Mouse (Mus musculus): ENCODE data around the gene Pycr1. TPM values are rescaled to one million over a fixed set of nuclear protein-coding genes. Genes with fewer than 3 reads are reported as not detected.

The Pycr1 gene
- polyA plus RNA-seq, 1 experiment from 2014 or later = 34.2 TPM

DNA sequence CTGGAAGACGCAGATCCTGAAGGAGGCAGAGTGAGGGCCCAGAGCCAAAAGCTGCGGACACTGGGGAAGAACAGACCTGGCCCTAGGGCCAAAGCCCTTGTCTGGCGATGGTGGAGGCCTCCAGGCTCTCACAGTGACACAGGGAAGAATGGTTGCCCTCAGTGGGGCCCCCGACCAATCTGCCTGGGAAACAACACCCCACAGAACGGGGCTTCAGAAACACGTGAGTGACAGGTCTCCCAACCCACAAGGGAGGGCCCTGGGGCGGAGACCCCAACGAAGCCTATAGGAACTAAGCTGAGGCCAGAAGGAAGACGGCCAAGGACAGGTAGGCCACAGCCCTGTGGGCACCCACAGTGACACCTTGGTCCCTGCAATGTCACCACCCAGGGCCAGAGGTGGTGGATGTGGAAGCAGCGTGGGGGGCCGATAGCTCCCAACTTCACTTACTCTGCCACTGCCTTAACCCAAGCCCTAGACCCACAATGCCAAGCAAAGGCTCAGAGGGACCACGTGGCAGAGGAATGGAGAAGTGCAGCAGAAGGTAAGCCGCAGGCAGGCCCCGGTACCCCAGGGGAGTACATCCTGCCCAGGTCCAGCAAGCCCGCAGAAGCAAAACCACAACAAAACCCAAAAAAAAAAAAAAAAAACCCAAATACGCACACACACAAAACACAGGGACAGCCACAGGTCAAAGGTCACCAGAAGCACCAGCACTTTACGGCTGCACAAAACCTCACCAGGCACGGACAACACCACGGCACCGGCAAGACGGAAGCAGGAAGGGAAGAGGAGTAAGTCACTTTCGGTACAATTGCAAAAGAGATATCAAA lies 15.9 kb downstream of the Pycr1 start:
- H3K4me1 ChIP-seq (ENCODE audit: control insufficient read depth, insufficient read depth, low read length) = peaks cover 23% of the 10 kb centered on the region
- DNase-seq (ENCODE audit: low spot score) = no peak
- WGBS = 83% methylated on average over 22 of the region's 22 CpGs
- no peak for ATAC-seq (ENCODE audit: insufficient number of reproducible peaks, low FRiP score, low TSS enrichment, low read depth)
- peaks cover 2% of the 10 kb centered on the region; the same call in 1 of the 2 replicates for H3K36me3 ChIP-seq (ENCODE audit: control insufficient read depth, insufficient read depth, low read length)
- H3K9me3 ChIP-seq (ENCODE audit: control insufficient read depth, low read length) = no peaks in the 10 kb centered on the region
- no peak overlapping the region for H3K27ac ChIP-seq (replicated peaks; ENCODE audit: low read depth, low read length)
- H3K9ac ChIP-seq (ENCODE audit: low read length) = no peak overlapping the region
- H3K27me3 ChIP-seq (ENCODE audit: control insufficient read depth, insufficient read depth, low read length) = no peaks in the 10 kb centered on the region
- no peak overlapping the region; the same call in 1 of the 2 replicates for H3K4me2 ChIP-seq (ENCODE audit: low read depth, severe bottlenecking)
- no peak overlapping the region for H3K4me3 ChIP-seq (ENCODE audit: low read depth, low read length)

DNA sequence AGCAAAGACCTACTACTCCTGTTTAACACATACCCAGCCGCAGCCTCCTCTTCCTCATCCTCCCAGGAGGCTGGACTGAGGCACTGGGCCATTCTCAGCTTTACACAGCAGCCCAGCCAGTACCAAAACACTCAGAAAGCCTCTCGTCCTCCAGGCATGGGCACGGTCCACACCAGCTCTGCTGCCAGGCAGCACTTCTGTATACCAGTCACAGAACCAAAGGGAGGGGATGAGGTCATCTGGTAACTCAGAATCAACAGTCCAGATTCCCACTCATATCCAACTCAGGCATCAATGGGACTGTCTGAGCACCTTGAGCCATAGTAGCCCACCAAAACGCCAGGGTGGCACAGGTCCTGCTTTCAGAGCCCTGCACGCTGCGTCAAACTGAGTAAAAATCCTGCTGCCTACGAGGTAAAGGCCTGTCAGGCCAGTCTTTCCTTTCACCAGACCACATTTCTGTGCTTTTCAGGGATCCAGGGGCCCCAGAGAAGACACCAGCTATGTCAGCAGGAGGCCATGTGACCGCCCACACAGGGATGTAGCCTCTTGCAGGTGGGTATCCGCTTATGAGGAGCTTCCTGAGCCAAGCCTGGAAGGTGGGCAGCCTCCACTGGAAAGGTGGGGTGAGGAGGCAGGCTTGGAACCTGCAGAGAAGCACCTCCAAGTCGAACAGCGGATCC lies 16.6 kb downstream of the Pycr1 start:
- DNase-seq (ENCODE audit: low spot score) (no peak), ATAC-seq (ENCODE audit: insufficient number of reproducible peaks, low FRiP score, low TSS enrichment, low read depth) (no peak)
- WGBS = 93% methylated on average over 11 of the region's 11 CpGs
- H3K4me3 ChIP-seq (ENCODE audit: low read depth, low read length) = no peak overlapping the region
- no peak overlapping the region; the same call in 1 of the 2 replicates for H3K4me2 ChIP-seq (ENCODE audit: low read depth, severe bottlenecking)
- H3K9me3 ChIP-seq (ENCODE audit: control insufficient read depth, low read length) = no peaks in the 10 kb centered on the region
- no peak overlapping the region for H3K9ac ChIP-seq (ENCODE audit: low read length)
- no peak overlapping the region for H3K27ac ChIP-seq (replicated peaks; ENCODE audit: low read depth, low read length)
- H3K27me3 ChIP-seq (ENCODE audit: control insufficient read depth, insufficient read depth, low read length) = no peaks in the 10 kb centered on the region
- peaks cover 2% of the 10 kb centered on the region; the same call in 1 of the 2 replicates for H3K36me3 ChIP-seq (ENCODE audit: control insufficient read depth, insufficient read depth, low read length)
- peaks cover 18% of the 10 kb centered on the region for H3K4me1 ChIP-seq (ENCODE audit: control insufficient read depth, insufficient read depth, low read length)

DNA sequence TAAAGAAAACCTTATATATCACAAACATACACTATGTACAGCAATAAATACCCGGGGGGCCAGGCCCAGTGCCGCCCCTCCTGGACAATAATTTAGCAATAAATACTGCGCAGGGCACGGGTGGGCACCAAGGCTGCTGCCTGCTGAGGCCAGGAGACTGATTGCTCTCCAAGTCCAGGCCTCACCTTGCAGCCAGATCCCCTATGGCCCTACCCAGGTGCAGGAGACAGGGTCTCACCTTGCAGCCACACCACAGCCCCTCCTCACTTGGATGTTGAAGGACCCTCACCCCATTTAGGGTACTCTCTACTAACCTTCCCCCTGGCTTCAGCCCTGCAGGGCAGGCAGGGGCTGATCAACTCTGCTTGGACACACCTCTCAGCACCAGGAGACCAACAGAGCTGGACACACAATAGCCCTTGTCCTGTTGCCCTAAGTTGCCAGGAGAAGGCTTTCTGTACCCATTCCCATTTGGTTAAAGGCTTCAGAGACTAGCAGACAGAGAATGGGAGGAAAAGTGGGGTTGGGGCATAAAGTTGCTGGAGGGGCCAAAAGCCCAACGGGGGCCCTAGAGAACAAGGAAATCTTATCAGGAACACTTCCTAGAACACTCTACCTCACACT lies 18.3 kb downstream of the Pycr1 start, which contains the start of gene Sirt7:
Sirt7 (minus strand) TSS at position 89 of the 624 bp plus-strand sequence.
- ATAC-seq (ENCODE audit: insufficient number of reproducible peaks, low FRiP score, low TSS enrichment, low read depth) = peak; percentile 40
- no peak for DNase-seq (ENCODE audit: low spot score)
- Histone ChIP-seq H3K4me2 (ENCODE audit: low read depth, severe bottlenecking) (peak within 1 kb of the TSS; percentile 100), H3K4me1 (ENCODE audit: control insufficient read depth, insufficient read depth, low read length) (peaks cover 15% of the 10 kb centered on the region), H3K9me3 (ENCODE audit: control insufficient read depth, low read length) (no peaks in the 10 kb centered on the region), H3K36me3 (ENCODE audit: control insufficient read depth, insufficient read depth, low read length) (peaks cover 10% of the 10 kb centered on the region), H3K4me3 (ENCODE audit: low read depth, low read length) (peak within 1 kb of the TSS; percentile 91), H3K9ac (ENCODE audit: low read length) (peak within 1 kb of the TSS; percentile 68), H3K27me3 (ENCODE audit: control insufficient read depth, insufficient read depth, low read length) (no peaks in the 10 kb centered on the region), H3K27ac (replicated peaks; ENCODE audit: low read depth, low read length) (peak within 1 kb of the TSS; percentile 74)
- 22% methylated on average over 5 of the region's 5 CpGs for WGBS

DNA sequence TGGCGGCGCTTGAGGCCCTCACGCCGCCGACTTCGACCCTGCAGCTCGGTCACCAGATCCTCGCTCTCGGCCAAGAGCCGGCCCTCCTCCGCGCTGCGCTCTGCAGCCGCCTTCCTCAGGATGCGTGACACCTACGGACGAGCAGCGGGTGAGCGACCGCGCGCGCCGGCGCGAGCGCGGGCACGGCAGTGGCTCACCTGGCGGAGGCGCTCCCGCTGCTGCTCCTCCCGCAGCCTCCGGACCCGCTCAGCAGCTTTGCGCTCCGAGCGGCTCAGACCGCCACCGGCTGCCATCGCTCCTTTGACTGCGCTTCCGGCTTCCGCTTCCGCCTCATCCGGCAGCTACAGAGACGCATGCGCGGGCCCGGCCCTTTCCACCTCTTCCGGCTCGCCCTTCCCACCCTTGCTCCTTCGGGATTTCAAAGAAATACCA lies 18.9 kb downstream of the Pycr1 start:
- Histone ChIP-seq H3K9me3 (ENCODE audit: control insufficient read depth, low read length) (no peaks in the 10 kb centered on the region), H3K27me3 (ENCODE audit: control insufficient read depth, insufficient read depth, low read length) (no peaks in the 10 kb centered on the region), H3K36me3 (ENCODE audit: control insufficient read depth, insufficient read depth, low read length) (peaks cover 12% of the 10 kb centered on the region), H3K9ac (ENCODE audit: low read length) (peak overlapping the region; percentile 68), H3K4me3 (ENCODE audit: low read depth, low read length) (peak overlapping the region; percentile 91), H3K27ac (replicated peaks; ENCODE audit: low read depth, low read length) (peak overlapping the region; percentile 74), H3K4me2 (ENCODE audit: low read depth, severe bottlenecking) (peak overlapping the region; percentile 100), H3K4me1 (ENCODE audit: control insufficient read depth, insufficient read depth, low read length) (peaks cover 10% of the 10 kb centered on the region)
- 0% methylated on average over 53 of the region's 53 CpGs for WGBS
- peak; percentile 88 for DNase-seq (ENCODE audit: low spot score)
- ATAC-seq (ENCODE audit: insufficient number of reproducible peaks, low FRiP score, low TSS enrichment, low read depth) = peak; percentile 58; the same call in 1 of the 2 replicates

DNA sequence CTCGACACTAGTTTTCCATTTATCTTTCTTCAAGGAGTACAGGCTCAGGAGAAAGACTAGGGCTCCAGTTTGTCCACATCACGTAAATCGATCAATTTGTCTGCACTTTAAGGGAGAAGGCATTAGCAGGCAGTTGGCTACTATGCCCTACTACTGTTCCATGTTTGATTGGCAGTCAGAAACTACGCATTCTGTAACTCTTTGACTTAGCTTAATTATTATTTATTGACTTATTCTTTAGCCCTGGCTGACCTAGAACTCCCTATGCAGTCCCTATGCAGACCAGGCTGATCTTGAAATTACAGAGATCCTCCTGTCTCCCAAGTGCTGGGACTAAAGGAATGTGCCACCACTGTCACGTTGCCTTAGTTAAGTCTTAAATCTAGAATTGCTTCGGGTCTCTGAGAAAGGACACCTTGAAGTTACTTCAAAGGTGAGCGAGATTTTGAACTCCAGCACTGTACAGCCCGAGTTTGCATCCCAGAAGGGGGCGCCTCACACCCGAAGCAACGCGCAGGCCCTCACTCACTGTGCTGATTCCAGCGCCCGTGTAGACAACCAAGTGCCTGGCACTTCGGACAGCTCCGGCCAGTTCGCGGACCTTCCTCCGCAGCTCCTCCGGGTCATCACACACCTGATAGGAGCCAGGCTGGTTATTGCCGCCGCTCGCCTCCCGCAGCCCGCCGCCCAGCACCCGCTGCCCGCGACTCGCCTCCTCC lies 19.4 kb downstream of the Pycr1 start:
- DNase-seq (ENCODE audit: low spot score) (peak; percentile 72), ATAC-seq (ENCODE audit: insufficient number of reproducible peaks, low FRiP score, low TSS enrichment, low read depth) (no peak)
- H3K4me1 ChIP-seq (ENCODE audit: control insufficient read depth, insufficient read depth, low read length) = peaks cover 8% of the 10 kb centered on the region
- H3K9me3 ChIP-seq (ENCODE audit: control insufficient read depth, low read length) = no peaks in the 10 kb centered on the region
- H3K4me2 ChIP-seq (ENCODE audit: low read depth, severe bottlenecking) = peak overlapping the region; percentile 100
- 13% methylated on average over 30 of the region's 30 CpGs for WGBS
- no peaks in the 10 kb centered on the region for H3K27me3 ChIP-seq (ENCODE audit: control insufficient read depth, insufficient read depth, low read length)
- peaks cover 11% of the 10 kb centered on the region for H3K36me3 ChIP-seq (ENCODE audit: control insufficient read depth, insufficient read depth, low read length)
- H3K27ac ChIP-seq (replicated peaks; ENCODE audit: low read depth, low read length) = peak overlapping the region; percentile 74
- peak overlapping the region; percentile 68 for H3K9ac ChIP-seq (ENCODE audit: low read length)
- peak overlapping the region; percentile 91 for H3K4me3 ChIP-seq (ENCODE audit: low read depth, low read length)

DNA sequence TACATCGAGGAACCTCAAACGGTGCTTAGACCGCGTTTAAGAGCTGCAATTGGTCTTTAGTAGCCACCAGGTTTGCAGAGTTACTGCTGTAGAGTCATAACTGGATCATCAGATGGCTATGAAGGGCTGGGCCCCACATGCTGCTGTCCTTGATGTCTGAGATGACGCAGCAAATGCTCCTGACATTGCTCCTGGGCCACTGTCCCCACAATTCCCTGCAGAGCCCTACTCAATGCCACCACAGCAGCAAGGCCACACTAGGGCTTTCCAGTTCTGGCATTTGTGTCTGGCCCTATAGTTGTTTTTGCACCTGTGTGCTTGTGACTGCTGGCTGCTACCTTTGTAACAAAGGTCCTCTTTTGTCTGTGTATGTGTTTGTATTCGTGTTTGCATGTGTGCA lies 20.8 kb downstream of the Pycr1 start:
- H3K9ac ChIP-seq (ENCODE audit: low read length) = no peak overlapping the region
- no peak overlapping the region for H3K27ac ChIP-seq (replicated peaks; ENCODE audit: low read depth, low read length)
- DNase-seq (ENCODE audit: low spot score) (no peak), ATAC-seq (ENCODE audit: insufficient number of reproducible peaks, low FRiP score, low TSS enrichment, low read depth) (no peak)
- peaks cover 11% of the 10 kb centered on the region for H3K4me1 ChIP-seq (ENCODE audit: control insufficient read depth, insufficient read depth, low read length)
- H3K27me3 ChIP-seq (ENCODE audit: control insufficient read depth, insufficient read depth, low read length) = no peaks in the 10 kb centered on the region
- 90% methylated on average over 6 of the region's 6 CpGs for WGBS
- no peaks in the 10 kb centered on the region for H3K9me3 ChIP-seq (ENCODE audit: control insufficient read depth, low read length)
- H3K36me3 ChIP-seq (ENCODE audit: control insufficient read depth, insufficient read depth, low read length) = peaks cover 12% of the 10 kb centered on the region
- H3K4me2 ChIP-seq (ENCODE audit: low read depth, severe bottlenecking) = no peak overlapping the region
- H3K4me3 ChIP-seq (ENCODE audit: low read depth, low read length) = no peak overlapping the region

DNA sequence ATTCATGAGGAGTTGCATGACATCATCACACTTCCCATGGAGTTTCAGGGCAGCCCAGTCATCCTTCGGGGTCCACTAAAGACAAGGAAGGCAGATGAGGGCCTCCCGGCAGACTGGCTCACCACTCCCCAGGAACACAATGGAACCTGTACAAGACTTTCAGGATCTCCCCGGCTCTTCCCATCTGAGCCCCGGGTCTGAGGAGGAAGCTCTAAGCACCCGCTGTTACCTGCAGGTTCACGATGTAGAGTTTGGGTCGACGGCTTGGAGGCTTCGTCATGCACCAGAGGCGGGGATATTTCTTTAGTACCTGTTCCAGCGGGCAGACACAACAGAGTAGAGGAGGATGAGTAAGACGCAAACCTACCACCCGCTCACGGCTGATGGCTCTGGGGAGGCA lies 23.4 kb downstream of the Pycr1 start:
- Histone ChIP-seq H3K27ac (replicated peaks; ENCODE audit: low read depth, low read length) (no peak overlapping the region), H3K4me1 (ENCODE audit: control insufficient read depth, insufficient read depth, low read length) (peaks cover 13% of the 10 kb centered on the region)

More for the DNA sequence above, 23.4 kb downstream of the Pycr1 start:
- Histone ChIP-seq H3K4me3 (ENCODE audit: low read depth, low read length) (no peak overlapping the region), H3K27me3 (ENCODE audit: control insufficient read depth, insufficient read depth, low read length) (no peaks in the 10 kb centered on the region), H3K4me2 (ENCODE audit: low read depth, severe bottlenecking) (no peak overlapping the region), H3K9me3 (ENCODE audit: control insufficient read depth, low read length) (no peaks in the 10 kb centered on the region), H3K36me3 (ENCODE audit: control insufficient read depth, insufficient read depth, low read length) (peaks cover 14% of the 10 kb centered on the region), H3K9ac (ENCODE audit: low read length) (no peak overlapping the region)
- DNase-seq (ENCODE audit: low spot score) (no peak), ATAC-seq (ENCODE audit: insufficient number of reproducible peaks, low FRiP score, low TSS enrichment, low read depth) (no peak)
- 92% methylated on average over 14 of the region's 14 CpGs for WGBS
